Mouse (Mus musculus) lung, postnatal 4 days (tissue): Measurements from ENCODE around the gene Tac2.

Source experiments
- DNase-seq, 2 experiments: peaks; one replicate each; pipeline ENCODE4 v3.0.0; 2021

Tac2 gene

GRCm38 (mm10) chr10:127724178-127724577, at the start of gene Tac2:
Tac2 (plus strand) TSS chr10:127724478.
- no peak for DNase-seq

- peak; percentile 82 to 94 for DNase-seq
Measured at GRCm38 (mm10) chr10:127674794-127675522, 49.3 kb upstream of the Tac2 start.

GRCm38 (mm10) chr10:127675859-127676398, 48.3 kb upstream of the Tac2 start:
- DNase-seq = no peak

- peak; percentile 94 to 97 for DNase-seq
Measured at GRCm38 (mm10) chr10:127676691-127677548, 47.4 kb upstream of the Tac2 start.

GRCm38 (mm10) chr10:127677591-127678336, 46.5 kb upstream of the Tac2 start:
- peak; percentile 73 to 82 for DNase-seq

- DNase-seq = no peak
Measured at GRCm38 (mm10) chr10:127679208-127679607, 45.1 kb upstream of the Tac2 start.

- DNase-seq = no peak
Measured at GRCm38 (mm10) chr10:127679881-127680280, 44.4 kb upstream of the Tac2 start.

GRCm38 (mm10) chr10:127682886-127683285, 41.4 kb upstream of the Tac2 start:
- no peak for DNase-seq

- DNase-seq = no peak
Measured at GRCm38 (mm10) chr10:127691053-127691452, 33.2 kb upstream of the Tac2 start.

- DNase-seq = peak in 1 of 2 experiments; percentile 21
Measured at GRCm38 (mm10) chr10:127694636-127695035, 29.6 kb upstream of the Tac2 start.

- DNase-seq = no peak
Measured at GRCm38 (mm10) chr10:127695775-127696174, 28.5 kb upstream of the Tac2 start.

- DNase-seq = no peak
Measured at GRCm38 (mm10) chr10:127698966-127699365, 25.3 kb upstream of the Tac2 start.

GRCm38 (mm10) chr10:127703299-127703698, 21.0 kb upstream of the Tac2 start:
- no peak for DNase-seq

- DNase-seq = no peak
Measured at GRCm38 (mm10) chr10:127704293-127704692, 20.0 kb upstream of the Tac2 start.

- DNase-seq = no peak
Measured at GRCm38 (mm10) chr10:127704766-127705220, 19.5 kb upstream of the Tac2 start, which contains the start of gene Myo1a. Myo1a (plus strand) TSS chr10:127705170.

GRCm38 (mm10) chr10:127705783-127706182, 18.5 kb upstream of the Tac2 start:
- no peak for DNase-seq

GRCm38 (mm10) chr10:127707721-127708120, 16.6 kb upstream of the Tac2 start:
- peak; percentile 33 to 53 for DNase-seq

- no peak for DNase-seq
Measured at GRCm38 (mm10) chr10:127708850-127709370, 15.4 kb upstream of the Tac2 start.

GRCm38 (mm10) chr10:127710331-127710730, 13.9 kb upstream of the Tac2 start:
- no peak for DNase-seq

- no peak for DNase-seq
Measured at GRCm38 (mm10) chr10:127712736-127713135, 11.5 kb upstream of the Tac2 start.

- peak in 1 of 2 experiments; percentile 23 for DNase-seq
Measured at GRCm38 (mm10) chr10:127721671-127722418, 2.4 kb upstream of the Tac2 start.

GRCm38 (mm10) chr10:127725136-127725535, 858 bp downstream of the Tac2 start:
- no peak for DNase-seq
